Mouse (Mus musculus): ENCODE data around the gene Nfia. TPM values are rescaled to one million over a fixed set of nuclear protein-coding genes. Genes with fewer than 3 reads are reported as not detected.

Gene Nfia
- polyA plus RNA-seq, 1 experiment from 2014 or later = 54.3 TPM

GRCm38 (mm10) chr4:98027412-98027811 lies 254.9 kb downstream of the Nfia start:
- Histone ChIP-seq H3K4me3 (ENCODE audit: control insufficient read depth in 1 of 2, insufficient read depth in 1 of 2, low read depth in 1 of 2, low read length in 2 of 2) (no peak overlapping the region), H3K9ac (ENCODE audit: low read length) (no peak overlapping the region), H3K27me3 (ENCODE audit: control insufficient read depth, insufficient read depth, low read length) (no peaks in the 10 kb centered on the region), H3K27ac (replicated peaks in 1 of 2; ENCODE audit: control insufficient read depth in 1 of 2, insufficient read depth in 1 of 2, low read depth in 2 of 2, low read length in 2 of 2) (no peak overlapping the region), H3K9me3 (ENCODE audit: control insufficient read depth, low read length) (no peaks in the 10 kb centered on the region), H3K4me1 (ENCODE audit: control insufficient read depth in 2 of 2, insufficient read depth in 2 of 2, low read length in 2 of 2) (peaks cover 0 to 4% of the 10 kb centered on the region in 2 experiments; a peak in 1 of 4 replicates), H3K4me2 (ENCODE audit: low read length) (no peak overlapping the region), H3K36me3 (ENCODE audit: control insufficient read depth, insufficient read depth, low read length) (peaks cover 23% of the 10 kb centered on the region)
- no peak for ATAC-seq (ENCODE audit: insufficient number of reproducible peaks, insufficient read depth, low FRiP score, low read depth)
- 85% methylated on average over 4 of the region's 4 CpGs for WGBS

GRCm38 (mm10) chr4:98031871-98032270 lies 259.3 kb downstream of the Nfia start:
- Histone ChIP-seq H3K4me2 (ENCODE audit: low read length) (no peak overlapping the region), H3K27ac (replicated peaks in 1 of 2; ENCODE audit: control insufficient read depth in 1 of 2, insufficient read depth in 1 of 2, low read depth in 2 of 2, low read length in 2 of 2) (no peak overlapping the region), H3K4me1 (ENCODE audit: control insufficient read depth in 2 of 2, insufficient read depth in 2 of 2, low read length in 2 of 2) (no peaks in the 10 kb centered on the region), H3K36me3 (ENCODE audit: control insufficient read depth, insufficient read depth, low read length) (peaks cover 13% of the 10 kb centered on the region), H3K27me3 (ENCODE audit: control insufficient read depth, insufficient read depth, low read length) (no peaks in the 10 kb centered on the region), H3K9me3 (ENCODE audit: control insufficient read depth, low read length) (no peaks in the 10 kb centered on the region), H3K4me3 (ENCODE audit: control insufficient read depth in 1 of 2, insufficient read depth in 1 of 2, low read depth in 1 of 2, low read length in 2 of 2) (no peak overlapping the region), H3K9ac (ENCODE audit: low read length) (no peak overlapping the region)
- 68% methylated on average over 3 of the region's 3 CpGs for WGBS
- no peak for ATAC-seq (ENCODE audit: insufficient number of reproducible peaks, insufficient read depth, low FRiP score, low read depth)

GRCm38 (mm10) chr4:98032332-98032731 lies 259.8 kb downstream of the Nfia start:
- Histone ChIP-seq H3K9me3 (ENCODE audit: control insufficient read depth, low read length) (no peaks in the 10 kb centered on the region), H3K4me1 (ENCODE audit: control insufficient read depth in 2 of 2, insufficient read depth in 2 of 2, low read length in 2 of 2) (no peaks in the 10 kb centered on the region), H3K36me3 (ENCODE audit: control insufficient read depth, insufficient read depth, low read length) (peaks cover 13% of the 10 kb centered on the region), H3K9ac (ENCODE audit: low read length) (no peak overlapping the region), H3K27me3 (ENCODE audit: control insufficient read depth, insufficient read depth, low read length) (no peaks in the 10 kb centered on the region), H3K27ac (replicated peaks in 1 of 2; ENCODE audit: control insufficient read depth in 1 of 2, insufficient read depth in 1 of 2, low read depth in 2 of 2, low read length in 2 of 2) (no peak overlapping the region), H3K4me3 (ENCODE audit: control insufficient read depth in 1 of 2, insufficient read depth in 1 of 2, low read depth in 1 of 2, low read length in 2 of 2) (no peak overlapping the region), H3K4me2 (ENCODE audit: low read length) (no peak overlapping the region)
- ATAC-seq (ENCODE audit: insufficient number of reproducible peaks, insufficient read depth, low FRiP score, low read depth) = no peak
- WGBS = 70% methylated on average over 5 of the region's 5 CpGs

- no peaks in the 10 kb centered on the region for H3K9me3 ChIP-seq (ENCODE audit: control insufficient read depth, low read length)
- no peak overlapping the region for H3K9ac ChIP-seq (ENCODE audit: low read length)
- no peak overlapping the region for H3K4me2 ChIP-seq (ENCODE audit: low read length)
- H3K4me3 ChIP-seq (ENCODE audit: control insufficient read depth in 1 of 2, insufficient read depth in 1 of 2, low read depth in 1 of 2, low read length in 2 of 2) = no peak overlapping the region
- H3K36me3 ChIP-seq (ENCODE audit: control insufficient read depth, insufficient read depth, low read length) = peaks cover 8% of the 10 kb centered on the region; the same call in 1 of the 2 replicates
- ATAC-seq (ENCODE audit: insufficient number of reproducible peaks, insufficient read depth, low FRiP score, low read depth) = no peak
- no peak overlapping the region for H3K27ac ChIP-seq (replicated peaks in 1 of 2; ENCODE audit: control insufficient read depth in 1 of 2, insufficient read depth in 1 of 2, low read depth in 2 of 2, low read length in 2 of 2)
- 76% methylated on average over 5 of the region's 5 CpGs for WGBS
- H3K27me3 ChIP-seq (ENCODE audit: control insufficient read depth, insufficient read depth, low read length) = no peaks in the 10 kb centered on the region
- H3K4me1 ChIP-seq (ENCODE audit: control insufficient read depth in 2 of 2, insufficient read depth in 2 of 2, low read length in 2 of 2) = no peaks in the 10 kb centered on the region
Observed at GRCm38 (mm10) chr4:98039095-98039494, 266.6 kb downstream of the Nfia start.

- WGBS = 82% methylated on average over 7 of the region's 7 CpGs
- no peaks in the 10 kb centered on the region for H3K27me3 ChIP-seq (ENCODE audit: control insufficient read depth, insufficient read depth, low read length)
- no peak overlapping the region for H3K4me2 ChIP-seq (ENCODE audit: low read length)
- no peak for ATAC-seq (ENCODE audit: insufficient number of reproducible peaks, insufficient read depth, low FRiP score, low read depth)
- no peaks in the 10 kb centered on the region for H3K9me3 ChIP-seq (ENCODE audit: control insufficient read depth, low read length)
- no peak overlapping the region for H3K4me3 ChIP-seq (ENCODE audit: control insufficient read depth in 1 of 2, insufficient read depth in 1 of 2, low read depth in 1 of 2, low read length in 2 of 2)
- no peaks in the 10 kb centered on the region for H3K4me1 ChIP-seq (ENCODE audit: control insufficient read depth in 2 of 2, insufficient read depth in 2 of 2, low read length in 2 of 2)
- peaks cover 8% of the 10 kb centered on the region; the same call in 1 of the 2 replicates for H3K36me3 ChIP-seq (ENCODE audit: control insufficient read depth, insufficient read depth, low read length)
- H3K27ac ChIP-seq (replicated peaks in 1 of 2; ENCODE audit: control insufficient read depth in 1 of 2, insufficient read depth in 1 of 2, low read depth in 2 of 2, low read length in 2 of 2) = no peak overlapping the region
- H3K9ac ChIP-seq (ENCODE audit: low read length) = no peak overlapping the region
Observed at GRCm38 (mm10) chr4:98040179-98040578, 267.6 kb downstream of the Nfia start.

- H3K9me3 ChIP-seq (ENCODE audit: control insufficient read depth, low read length) = no peaks in the 10 kb centered on the region
- H3K4me2 ChIP-seq (ENCODE audit: low read length) = no peak overlapping the region
- no peak for ATAC-seq (ENCODE audit: insufficient number of reproducible peaks, insufficient read depth, low FRiP score, low read depth)
Observed at GRCm38 (mm10) chr4:98044611-98045010, 272.1 kb downstream of the Nfia start.

GRCm38 (mm10) chr4:98047369-98047768 lies 274.8 kb downstream of the Nfia start:
- Histone ChIP-seq H3K9ac (ENCODE audit: low read length) (no peak overlapping the region), H3K4me2 (ENCODE audit: low read length) (no peak overlapping the region), H3K4me3 (ENCODE audit: control insufficient read depth in 1 of 2, insufficient read depth in 1 of 2, low read depth in 1 of 2, low read length in 2 of 2) (no peak overlapping the region), H3K27ac (replicated peaks in 1 of 2; ENCODE audit: control insufficient read depth in 1 of 2, insufficient read depth in 1 of 2, low read depth in 2 of 2, low read length in 2 of 2) (no peak overlapping the region), H3K27me3 (ENCODE audit: control insufficient read depth, insufficient read depth, low read length) (no peaks in the 10 kb centered on the region), H3K4me1 (ENCODE audit: control insufficient read depth in 2 of 2, insufficient read depth in 2 of 2, low read length in 2 of 2) (no peaks in the 10 kb centered on the region), H3K9me3 (ENCODE audit: control insufficient read depth, low read length) (no peaks in the 10 kb centered on the region), H3K36me3 (ENCODE audit: control insufficient read depth, insufficient read depth, low read length) (peaks cover 15% of the 10 kb centered on the region; the same call in 1 of the 2 replicates)
- ATAC-seq (ENCODE audit: insufficient number of reproducible peaks, insufficient read depth, low FRiP score, low read depth) = no peak

More at GRCm38 (mm10) chr4:98044611-98045010, 272.1 kb downstream of the Nfia start:
- Histone ChIP-seq H3K4me3 (ENCODE audit: control insufficient read depth in 1 of 2, insufficient read depth in 1 of 2, low read depth in 1 of 2, low read length in 2 of 2) (no peak overlapping the region), H3K9ac (ENCODE audit: low read length) (no peak overlapping the region), H3K27me3 (ENCODE audit: control insufficient read depth, insufficient read depth, low read length) (no peaks in the 10 kb centered on the region), H3K36me3 (ENCODE audit: control insufficient read depth, insufficient read depth, low read length) (peaks cover 10% of the 10 kb centered on the region; the same call in 1 of the 2 replicates), H3K27ac (replicated peaks in 1 of 2; ENCODE audit: control insufficient read depth in 1 of 2, insufficient read depth in 1 of 2, low read depth in 2 of 2, low read length in 2 of 2) (no peak overlapping the region), H3K4me1 (ENCODE audit: control insufficient read depth in 2 of 2, insufficient read depth in 2 of 2, low read length in 2 of 2) (no peaks in the 10 kb centered on the region)
- 87% methylated on average over 8 of the region's 8 CpGs for WGBS

GRCm38 (mm10) chr4:98049584-98049983 lies 277.1 kb downstream of the Nfia start:
- WGBS = 62% methylated on average over 7 of the region's 7 CpGs
- peaks cover 17% of the 10 kb centered on the region; the same call in 1 of the 2 replicates for H3K36me3 ChIP-seq (ENCODE audit: control insufficient read depth, insufficient read depth, low read length)
- H3K4me3 ChIP-seq (ENCODE audit: control insufficient read depth in 1 of 2, insufficient read depth in 1 of 2, low read depth in 1 of 2, low read length in 2 of 2) = no peak overlapping the region
- no peak overlapping the region for H3K27ac ChIP-seq (replicated peaks in 1 of 2; ENCODE audit: control insufficient read depth in 1 of 2, insufficient read depth in 1 of 2, low read depth in 2 of 2, low read length in 2 of 2)
- H3K27me3 ChIP-seq (ENCODE audit: control insufficient read depth, insufficient read depth, low read length) = no peaks in the 10 kb centered on the region
- H3K9me3 ChIP-seq (ENCODE audit: control insufficient read depth, low read length) = no peaks in the 10 kb centered on the region
- H3K4me1 ChIP-seq (ENCODE audit: control insufficient read depth in 2 of 2, insufficient read depth in 2 of 2, low read length in 2 of 2) = no peaks in the 10 kb centered on the region
- ATAC-seq (ENCODE audit: insufficient number of reproducible peaks, insufficient read depth, low FRiP score, low read depth) = no peak
- H3K9ac ChIP-seq (ENCODE audit: low read length) = no peak overlapping the region
- no peak overlapping the region for H3K4me2 ChIP-seq (ENCODE audit: low read length)

All from heart, embryonic 14.5 days (tissue).